In genomic region chr9:96530674-96531081, GRCm38 (mm10) we compare ENCODE assay signal across 9 mouse cellular contexts. TPM values are rescaled to one million over a fixed set of nuclear protein-coding genes. Genes with fewer than 3 reads are reported as not detected.
DNase-seq lines count a peak whose midpoint lies in the region; ATAC-seq and TF ChIP-seq lines count a peak whose summit lies in the region.
"Had no signal": no experiment of that assay in that cellular context is flagged by ENCODE, and none has a peak within 500 bp of the region (broad histone marks: within the 10 kb centered on the region; RNA-seq: fewer than 3 reads in every experiment).

No protein-coding gene starts in this region.

- no peak for TF ChIP-seq CTCF in C2C12 (IDR thresholded peaks at IDR 0.05; ENCODE audit: control insufficient read depth, insufficient read depth, insufficient read length)

- no peak overlapping the region for H3ac ChIP-seq in C2C12 (ENCODE audit: control insufficient read depth, insufficient read length, low read depth)

- H3K9me3 ChIP-seq in forebrain, embryonic 11.5 days (ENCODE audit: control insufficient read depth, low read length): no peaks in the 10 kb centered on the region
- H3K9me3 ChIP-seq in forebrain, embryonic 10.5 days: no peaks in the 10 kb centered on the region

- H3K27me3 ChIP-seq in forebrain, embryonic 11.5 days (ENCODE audit: control insufficient read depth, insufficient read depth, low read length): no peaks in the 10 kb centered on the region
- H3K27me3 ChIP-seq in forebrain, embryonic 10.5 days (ENCODE audit: poor library complexity, severe bottlenecking): no peaks in the 10 kb centered on the region
- H3K27me3 ChIP-seq in C2C12 (ENCODE audit: control insufficient read depth, insufficient read depth, insufficient read length): no peaks in the 10 kb centered on the region

- H3K9ac ChIP-seq in forebrain, embryonic 11.5 days (ENCODE audit: low read length): no peak overlapping the region

- no peak overlapping the region for H3K4me3 ChIP-seq in forebrain, embryonic 11.5 days (ENCODE audit: low read depth, low read length)
- H3K4me3 ChIP-seq in forebrain, embryonic 10.5 days: no peak overlapping the region
- no peak overlapping the region for H3K4me3 ChIP-seq in C2C12 (ENCODE audit: insufficient read depth, poor library complexity, severe bottlenecking)
- H3K4me3 ChIP-seq: erythroblast, embryonic 14.5 days had no signal

- WGBS in forebrain, embryonic 11.5 days: 80% methylated on average over 11 of the region's 11 CpGs
- 82% methylated on average over 11 of the region's 11 CpGs for WGBS in forebrain, embryonic 10.5 days

- 0 out of 2 replicates have a peak, but pooled peaks cover 2% of the 10 kb centered on the region for H3K4me1 ChIP-seq in forebrain, embryonic 11.5 days (replicated peaks; ENCODE audit: control insufficient read depth, insufficient read depth, low read length)
- H3K4me1 ChIP-seq in forebrain, embryonic 10.5 days: no peaks in the 10 kb centered on the region

- H3K4me2 ChIP-seq in forebrain, embryonic 11.5 days (ENCODE audit: low read depth, low read length, severe bottlenecking): no peak overlapping the region

- H3K79me2 ChIP-seq in C2C12 (ENCODE audit: control insufficient read depth, insufficient read depth): no peaks in the 10 kb centered on the region

- no peak overlapping the region for H3K27ac ChIP-seq in forebrain, embryonic 11.5 days (ENCODE audit: low read depth, low read length)
- H3K27ac ChIP-seq in forebrain, embryonic 10.5 days: no peak overlapping the region

- DNase-seq in forebrain, embryonic 11.5 days (ENCODE audit: low spot score): peak; percentile 29
- DNase-seq in forebrain, embryonic 10.5 days (ENCODE audit: extremely low spot score, low spot score): no peak
- peak; percentile 66 for DNase-seq in kidney, postnatal 14 days
- DNase-seq in skeletal muscle tissue, adult 2 months (ENCODE audit: low read depth, low spot score): peak; percentile 40
- DNase-seq in ovary, postnatal 36 days (ENCODE audit: low spot score): no peak

- no peaks in the 10 kb centered on the region for H3K36me3 ChIP-seq in forebrain, embryonic 11.5 days (ENCODE audit: control insufficient read depth, insufficient read depth, low read length)
- H3K36me3 ChIP-seq in forebrain, embryonic 10.5 days (replicated peaks): no peaks in the 10 kb centered on the region
- H3K36me3 ChIP-seq in C2C12 (ENCODE audit: control insufficient read depth, insufficient read depth): no peaks in the 10 kb centered on the region

- no peak for ATAC-seq in forebrain, embryonic 11.5 days (replicated peaks; ENCODE audit: low FRiP score)
- peak; percentile 22; the same call in 1 of the 2 replicates for ATAC-seq in common myeloid progenitor, adult 5-6 weeks (replicated peaks; ENCODE audit: low read depth, poor library complexity, severe bottlenecking)
- ATAC-seq in CD4-positive, CD25-positive, alpha-beta regulatory T cell, adult 4 months: no peak

- no peaks in the 10 kb centered on the region for H3K79me3 ChIP-seq in C2C12 (ENCODE audit: low read depth)

TF ChIP-seq in C2C12, 6 proteins besides CTCF, POLR2A, EP300 and RAD21:
- TF ChIP-seq USF1 (IDR thresholded peaks at IDR 0.05; ENCODE audit: low read depth) (peak; percentile 18), MYOG (IDR thresholded peaks at IDR 0.05; ENCODE audit: control insufficient read depth, extremely low read depth, insufficient read length) (no peak), MYOD1 (IDR thresholded peaks at IDR 0.05; ENCODE audit: control insufficient read depth, insufficient read length, low read depth) (no peak)

RNA-seq across cellular contexts. Expression of gene Gm28729, which starts 5.6 kb away (rescaled TPM):
- not detected in 2 replicates for polyA plus RNA-seq in forebrain, embryonic 11.5 days (2014; fragmentation: Nextera tagmentation; extraction: Ambion mirVana)
- polyA plus RNA-seq in forebrain, embryonic 10.5 days (2016; fragmentation: Nextera tagmentation; extraction: Ambion mirVana): not detected in 2 replicates
- not detected for polyA plus RNA-seq in C2C12 (2012; fragmentation: generic; extraction: Trizol)
- total RNA-seq in common myeloid progenitor, adult 5-6 weeks (2017): not detected in 2 replicates
- not detected for polyA plus RNA-seq in CD4-positive, CD25-positive, alpha-beta regulatory T cell, adult 4 months (2017; shearing (Covaris generic))
- polyA plus RNA-seq: erythroblast, embryonic 14.5 days had no signal

RNA-seq across cellular contexts. Expression of gene Rnf7, which starts 52.2 kb away (rescaled TPM):
- polyA plus RNA-seq in forebrain, embryonic 11.5 days (2014; fragmentation: Nextera tagmentation; extraction: Ambion mirVana): 247 and 262 TPM in 2 replicates
- 269 and 273 TPM in 2 replicates for polyA plus RNA-seq in forebrain, embryonic 10.5 days (2016; fragmentation: Nextera tagmentation; extraction: Ambion mirVana)
- 121 TPM for polyA plus RNA-seq in C2C12 (2012; fragmentation: generic; extraction: Trizol)
- 43.0 and 54.9 TPM in 2 replicates for total RNA-seq in common myeloid progenitor, adult 5-6 weeks (2017)
- polyA plus RNA-seq in CD4-positive, CD25-positive, alpha-beta regulatory T cell, adult 4 months (2017; shearing (Covaris generic)): 100 to 1,000 TPM in 1 of 2 experiments, 10 to 100 TPM in 1; 99.6 to 100 TPM

Comparison
In these comparisons a context has a peak if more than half of its experiments do, and no peak if none do; other contexts are left out.
1. DNase-seq: peak in forebrain, embryonic 11.5 days (single experiment), kidney, postnatal 14 days (single experiment) and skeletal muscle tissue, adult 2 months (single experiment); none in forebrain, embryonic 10.5 days (single experiment) and ovary, postnatal 36 days (single experiment).